Mouse (Mus musculus) forebrain, embryonic 11.5 days (tissue): ENCODE measurements around the gene Wdr4. TPM values are rescaled to one million over a fixed set of nuclear protein-coding genes. Genes with fewer than 3 reads are reported as not detected.

Experiments used
- ATAC-seq: fragments of 200-750 bp; cut with Nextera tagmentation; replicated peaks from 2 replicates; pipeline ENCODE4 v1.8.0; 2017; ENCODE audit warnings: moderate TSS enrichment; ENCODE audit not compliant: low FRiP score
- DNase-seq: peaks from one replicate; pipeline ENCODE4 v3.0.0-alpha.2; 2017; ENCODE audit warnings: low spot score
- H3K27ac ChIP-seq: fragments of 300-500 bp; sonication (generic); 2 replicates; pipeline ENCODE4 v1.5.1; 2014; ENCODE audit warnings: low read depth, low read length
- H3K27me3 ChIP-seq: fragments of 300-500 bp; sonication (generic); 2 replicates; pipeline ENCODE4 v1.6.1; 2014; ENCODE audit warnings: mild to moderate bottlenecking, low read length, mixed read lengths; ENCODE audit not compliant: control insufficient read depth, insufficient read depth
- H3K36me3 ChIP-seq: fragments of 300-500 bp; sonication (generic); 2 replicates; pipeline ENCODE4 v1.6.1; 2014; ENCODE audit warnings: mild to moderate bottlenecking, low read length, moderate library complexity, mixed read lengths; ENCODE audit not compliant: control insufficient read depth, insufficient read depth
- H3K4me1 ChIP-seq: fragments of 300-500 bp; sonication (generic); replicated peaks from 2 replicates; pipeline ENCODE4 v1.6.1; 2014; ENCODE audit warnings: low read length, mixed read lengths; ENCODE audit not compliant: control insufficient read depth, insufficient read depth
- H3K4me2 ChIP-seq: fragments of 300-500 bp; sonication (generic); 2 replicates; pipeline ENCODE4 v1.6.1; 2014; ENCODE audit warnings: low read depth, mild to moderate bottlenecking, low read length, moderate library complexity, mixed read lengths; ENCODE audit not compliant: severe bottlenecking
- H3K4me3 ChIP-seq: fragments of 300-500 bp; sonication (generic); 2 replicates; pipeline ENCODE4 v1.5.1; 2014; ENCODE audit warnings: low read depth, low read length
- H3K9ac ChIP-seq: fragments of 300-500 bp; sonication (generic); 2 replicates; pipeline ENCODE4 v1.6.1; 2014; ENCODE audit warnings: low read length
- H3K9me3 ChIP-seq: fragments of 300-500 bp; sonication (generic); 2 replicates; pipeline ENCODE4 v1.6.1; 2016; ENCODE audit warnings: low read length, mixed read lengths; ENCODE audit not compliant: control insufficient read depth
- WGBS: fragments of 180-500 bp; shearing (Covaris S2); extraction: QIAGEN DNeasy Blood & Tissue Kit; methylation state at CpG from one replicate; pipeline ENCODE4 v1.1.7; 2014; 5-methylcytosine and 5-hydroxymethylcytosine counted together
- polyA plus RNA-seq: library from polyadenylated mRNA; unstranded; fragments of >200 nt; fragmentation: Nextera tagmentation; extraction: Ambion mirVana; gene quantifications from 2 replicates; pipeline ENCODE4 v1.2.1, GENCODE M21; 2014

The Wdr4 gene
- polyA plus RNA-seq, 1 experiment from 2014 or later: 48.9 TPM

DNA sequence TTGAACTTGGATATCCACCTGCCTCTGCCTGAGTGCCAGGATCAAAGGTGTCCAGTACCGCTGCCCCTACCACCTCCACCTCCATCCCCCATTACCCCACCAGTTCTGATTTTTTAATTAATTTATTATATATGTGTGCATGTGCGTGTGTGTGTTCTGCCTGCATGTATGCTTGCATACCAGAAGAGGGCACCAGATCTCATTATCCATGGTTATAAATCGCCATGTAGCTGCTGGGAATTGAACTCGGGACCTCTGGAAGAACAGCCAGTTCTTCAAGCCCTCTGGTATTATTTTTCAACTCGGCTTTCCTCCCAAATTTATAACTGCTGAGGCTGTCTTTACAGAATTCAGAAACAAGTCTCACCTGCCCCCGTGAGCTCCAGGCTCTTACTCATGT lies 8.8 kb downstream of the Wdr4 start:
- 94% methylated on average over 6 of the region's 6 CpGs for WGBS
- H3K4me1 ChIP-seq: peaks cover 3% of the 10 kb centered on the region; the same call in 1 of the 2 replicates
- H3K9ac ChIP-seq: no peak overlapping the region; the same call in 1 of the 2 replicates
- peaks cover 4% of the 10 kb centered on the region; the same call in 1 of the 2 replicates for H3K36me3 ChIP-seq
- ATAC-seq (no peak), DNase-seq (no peak)
- H3K4me3 ChIP-seq: peak overlapping the region; percentile 71; the same call in 1 of the 2 replicates
- H3K27me3 ChIP-seq: no peaks in the 10 kb centered on the region
- H3K4me2 ChIP-seq: peak overlapping the region; percentile 48
- no peak overlapping the region for H3K27ac ChIP-seq
- no peaks in the 10 kb centered on the region for H3K9me3 ChIP-seq

DNA sequence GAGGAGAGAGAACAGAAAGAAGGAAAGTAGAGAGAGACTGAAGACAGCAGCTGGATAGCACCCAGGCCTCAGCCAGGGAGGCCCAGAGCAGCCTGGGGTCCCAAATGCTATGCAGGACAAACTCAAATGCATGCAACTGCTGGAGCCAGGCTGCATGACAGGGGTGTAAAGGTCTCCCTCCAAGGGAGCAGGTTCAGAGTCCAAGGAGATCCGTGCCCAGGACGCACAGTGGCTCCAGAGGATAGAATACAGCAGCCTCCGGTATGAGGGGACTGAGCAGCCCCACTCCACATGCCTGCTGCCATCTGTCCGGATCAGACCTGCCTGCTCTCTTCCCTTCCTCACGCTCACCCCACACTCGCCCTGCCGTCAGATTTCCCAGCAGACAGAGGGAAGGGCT lies 13.5 kb downstream of the Wdr4 start:
- H3K36me3 ChIP-seq: peaks cover 7% of the 10 kb centered on the region; the same call in 1 of the 2 replicates
- no peak overlapping the region for H3K9ac ChIP-seq

DNA sequence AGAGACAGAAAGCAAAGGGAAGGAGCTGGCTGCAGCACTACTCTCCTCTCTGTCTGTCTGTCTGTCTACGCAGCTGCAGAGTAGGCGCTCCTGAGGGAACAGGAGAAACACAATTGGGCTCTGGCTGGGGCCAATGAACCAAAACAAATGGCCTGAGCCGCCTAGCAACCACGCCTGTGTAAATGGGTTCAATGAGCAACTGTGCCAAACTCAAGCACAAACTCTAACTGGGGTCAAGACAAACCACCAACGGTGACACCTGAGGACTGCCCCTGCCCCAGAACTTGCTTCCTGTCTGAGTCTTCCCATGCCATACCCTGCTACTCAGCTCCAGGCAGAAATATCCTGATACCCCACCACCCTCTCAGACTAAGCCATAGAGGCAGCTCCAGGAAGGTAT lies 14.8 kb downstream of the Wdr4 start:
- Histone ChIP-seq H3K27me3 (no peaks in the 10 kb centered on the region), H3K9ac (no peak overlapping the region), H3K4me3 (no peak overlapping the region), H3K4me2 (no peak overlapping the region), H3K27ac (no peak overlapping the region), H3K9me3 (no peaks in the 10 kb centered on the region), H3K4me1 (no peaks in the 10 kb centered on the region), H3K36me3 (peaks cover 11% of the 10 kb centered on the region; the same call in 1 of the 2 replicates)
- no peak for DNase-seq
- 51% methylated on average over 5 of the region's 5 CpGs for WGBS
- no peak for ATAC-seq

More for the DNA sequence above, 13.5 kb downstream of the Wdr4 start:
- Histone ChIP-seq H3K9me3 (no peaks in the 10 kb centered on the region), H3K4me1 (no peaks in the 10 kb centered on the region; the same call in 1 of the 2 replicates), H3K27me3 (no peaks in the 10 kb centered on the region), H3K4me3 (no peak overlapping the region), H3K4me2 (no peak overlapping the region), H3K27ac (no peak overlapping the region)
- WGBS: 85% methylated on average over 7 of the region's 7 CpGs
- ATAC-seq: no peak
- no peak for DNase-seq

DNA sequence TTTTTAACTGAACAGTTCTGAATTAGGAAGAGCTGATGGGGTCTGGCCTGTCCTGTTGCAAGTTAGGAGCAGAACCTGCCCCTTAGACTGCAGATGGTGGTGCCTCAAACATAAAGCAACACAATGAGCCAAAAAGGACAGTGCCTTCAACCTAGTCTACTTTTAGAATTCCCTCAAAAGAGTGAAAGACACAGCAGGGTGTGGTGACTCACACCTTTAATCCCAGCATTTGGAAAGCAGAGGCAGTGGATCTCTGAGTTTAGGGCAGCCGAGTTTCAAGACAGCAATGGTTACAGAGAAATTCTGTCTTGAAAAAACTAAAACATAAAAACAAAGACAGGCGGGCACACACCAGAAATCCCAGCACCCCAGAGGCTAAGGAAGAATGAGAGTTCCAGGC lies 15.8 kb downstream of the Wdr4 start:
- WGBS: 56% methylated on average over 2 of the region's 2 CpGs
- no peak overlapping the region for H3K4me3 ChIP-seq
- no peak for DNase-seq
- H3K4me1 ChIP-seq: no peaks in the 10 kb centered on the region
- no peaks in the 10 kb centered on the region for H3K27me3 ChIP-seq
- H3K9ac ChIP-seq: no peak overlapping the region
- H3K27ac ChIP-seq: no peak overlapping the region
- no peak for ATAC-seq
- peaks cover 8% of the 10 kb centered on the region; the same call in 1 of the 2 replicates for H3K36me3 ChIP-seq
- H3K9me3 ChIP-seq: no peaks in the 10 kb centered on the region
- no peak overlapping the region for H3K4me2 ChIP-seq

DNA sequence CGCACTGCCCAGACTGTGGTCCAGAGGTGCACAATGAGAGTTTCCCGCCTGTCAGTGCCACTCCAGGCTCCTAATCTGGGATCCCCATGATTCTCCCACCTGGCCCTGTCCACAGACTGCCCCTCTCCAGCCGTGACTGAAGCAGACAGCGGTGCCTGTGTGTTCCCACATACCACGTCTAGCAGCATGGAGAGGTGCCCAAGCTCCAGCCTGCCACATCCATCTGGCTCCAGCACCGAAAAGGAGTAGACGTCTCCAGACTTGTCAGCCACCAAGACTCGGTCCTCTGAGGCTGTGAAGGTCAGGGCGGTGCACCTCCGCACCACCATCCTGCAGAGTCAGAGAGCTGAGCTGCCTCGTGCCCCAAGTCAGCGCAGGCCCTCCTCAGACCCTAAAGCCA lies 16.4 kb downstream of the Wdr4 start:
- Histone ChIP-seq H3K4me1 (no peaks in the 10 kb centered on the region), H3K9ac (no peak overlapping the region), H3K9me3 (no peaks in the 10 kb centered on the region), H3K27ac (no peak overlapping the region), H3K4me2 (no peak overlapping the region), H3K36me3 (peaks cover 10% of the 10 kb centered on the region; the same call in 1 of the 2 replicates), H3K4me3 (no peak overlapping the region), H3K27me3 (no peaks in the 10 kb centered on the region)
- ATAC-seq (no peak), DNase-seq (no peak)
- WGBS: 97% methylated on average over 12 of the region's 12 CpGs

DNA sequence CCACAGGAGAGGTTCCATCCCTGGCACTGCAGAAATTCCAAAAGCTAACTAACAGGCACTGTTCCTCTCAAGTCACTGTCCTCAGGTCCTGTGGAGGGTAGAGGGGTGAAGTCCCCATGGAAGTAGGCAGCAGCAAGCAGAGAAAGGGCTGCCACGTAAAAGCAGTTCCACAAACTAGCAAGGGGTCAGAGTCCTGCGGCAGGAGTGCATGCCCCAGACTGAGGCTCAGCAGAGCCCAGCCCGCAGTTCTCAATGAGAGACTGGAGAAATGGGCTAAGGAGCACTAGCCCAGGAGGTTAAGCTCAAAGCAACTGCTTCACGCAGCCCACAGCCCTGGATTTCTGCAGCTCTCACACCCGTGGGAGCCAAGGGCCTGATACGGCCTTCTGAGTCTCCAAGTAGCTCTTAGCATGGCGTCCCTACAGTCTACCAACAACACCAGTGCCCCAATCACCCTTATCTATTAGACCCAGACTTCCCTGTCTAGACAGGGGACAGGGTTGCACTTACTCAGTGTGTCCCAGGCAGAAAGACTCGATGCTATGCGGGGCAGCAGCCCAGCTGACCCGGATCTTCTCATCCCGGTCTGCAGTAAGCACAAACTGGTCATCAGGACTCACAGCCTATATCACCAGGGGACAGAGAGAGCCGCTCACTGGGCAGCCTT lies 17.4 kb downstream of the Wdr4 start:
- no peak for ATAC-seq
- peaks cover 10% of the 10 kb centered on the region; the same call in 1 of the 2 replicates for H3K36me3 ChIP-seq

DNA sequence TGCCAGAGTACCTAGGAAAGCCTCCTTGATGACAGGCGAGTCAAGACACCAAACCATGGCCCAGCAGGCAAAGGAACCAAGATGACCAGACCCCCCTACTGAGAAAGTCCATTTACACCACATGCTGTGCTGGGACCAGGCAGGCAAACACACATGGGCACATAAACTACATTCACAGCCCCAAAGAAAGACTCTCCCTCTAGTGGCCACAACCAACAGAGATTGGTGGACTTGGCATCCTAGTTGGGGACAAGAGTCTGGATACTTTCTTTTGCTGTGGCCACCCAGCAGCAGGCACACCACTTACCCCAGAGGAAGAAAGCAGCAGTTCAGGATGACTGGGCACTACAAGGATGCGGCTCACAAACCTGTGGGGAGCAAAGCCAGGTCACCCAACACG lies 18.9 kb downstream of the Wdr4 start:
- Histone ChIP-seq H3K4me3 (no peak overlapping the region), H3K9me3 (no peaks in the 10 kb centered on the region), H3K4me2 (no peak overlapping the region), H3K4me1 (no peaks in the 10 kb centered on the region), H3K9ac (no peak overlapping the region), H3K27me3 (no peaks in the 10 kb centered on the region), H3K36me3 (peaks cover 15% of the 10 kb centered on the region), H3K27ac (no peak overlapping the region)
- no peak for DNase-seq
- 89% methylated on average over 3 of the region's 3 CpGs for WGBS
- ATAC-seq: no peak

More for the DNA sequence above, 17.4 kb downstream of the Wdr4 start:
- no peak overlapping the region for H3K4me2 ChIP-seq
- H3K27me3 ChIP-seq: no peaks in the 10 kb centered on the region
- no peak overlapping the region for H3K9ac ChIP-seq
- H3K27ac ChIP-seq: no peak overlapping the region
- H3K4me1 ChIP-seq: no peaks in the 10 kb centered on the region
- no peaks in the 10 kb centered on the region for H3K9me3 ChIP-seq
- DNase-seq: no peak
- H3K4me3 ChIP-seq: no peak overlapping the region
- WGBS: 93% methylated on average over 12 of the region's 12 CpGs

DNA sequence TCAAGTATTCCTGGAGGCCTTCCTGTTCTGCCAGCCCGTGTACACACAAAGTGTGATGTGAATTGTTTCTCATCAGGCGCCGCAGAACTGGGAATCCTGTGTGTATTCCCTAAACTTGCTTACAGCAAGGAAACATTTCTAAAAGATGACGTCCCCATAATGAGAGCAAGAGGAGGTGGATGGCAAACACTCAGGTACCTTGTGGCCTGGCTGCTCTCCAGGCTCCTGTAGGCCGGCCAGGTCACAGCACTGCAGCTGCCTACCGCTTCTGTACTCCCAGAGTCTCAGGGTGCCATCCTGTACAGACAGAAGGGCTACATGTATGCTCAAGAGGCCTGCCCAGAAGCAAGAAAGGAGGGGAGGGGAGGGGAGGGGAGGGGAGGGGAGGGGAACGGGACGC lies 19.4 kb downstream of the Wdr4 start:
- Histone ChIP-seq H3K4me1 (no peaks in the 10 kb centered on the region), H3K4me2 (no peak overlapping the region), H3K27me3 (no peaks in the 10 kb centered on the region), H3K4me3 (no peak overlapping the region), H3K27ac (no peak overlapping the region), H3K9me3 (no peaks in the 10 kb centered on the region), H3K9ac (no peak overlapping the region), H3K36me3 (peaks cover 15% of the 10 kb centered on the region)
- ATAC-seq (no peak), DNase-seq (no peak)
- 91% methylated on average over 8 of the region's 8 CpGs for WGBS

DNA sequence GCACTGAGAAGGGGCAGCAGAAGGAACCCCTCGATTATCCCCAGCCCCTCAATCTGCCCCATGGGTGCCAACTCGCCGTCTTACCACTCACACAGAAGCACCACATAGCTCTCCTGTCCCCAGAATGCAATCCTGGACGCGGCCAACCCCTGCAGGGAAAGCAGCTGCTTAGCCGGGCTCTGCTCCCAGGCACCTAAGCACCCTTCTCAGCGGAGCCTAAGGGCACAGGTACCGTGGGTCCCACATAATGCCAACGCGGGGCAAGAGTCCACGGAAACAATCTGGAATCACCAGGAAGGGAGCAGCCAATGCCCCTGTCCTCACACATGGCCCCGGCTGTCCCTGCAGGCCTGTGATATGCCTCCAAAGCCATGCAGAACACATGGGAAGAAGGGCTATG lies 20.1 kb downstream of the Wdr4 start:
- Histone ChIP-seq H3K9me3 (no peaks in the 10 kb centered on the region), H3K27me3 (no peaks in the 10 kb centered on the region), H3K4me1 (no peaks in the 10 kb centered on the region), H3K27ac (no peak overlapping the region), H3K9ac (no peak overlapping the region), H3K4me3 (no peak overlapping the region), H3K4me2 (no peak overlapping the region), H3K36me3 (peaks cover 15% of the 10 kb centered on the region)
- WGBS: 95% methylated on average over 12 of the region's 12 CpGs
- no peak for ATAC-seq
- DNase-seq: no peak
